Mouse (Mus musculus) midbrain, postnatal 0 days (tissue): Measurements from ENCODE around the gene Fam131a. TPM values are rescaled to one million over a fixed set of nuclear protein-coding genes. Genes with fewer than 3 reads are reported as not detected.

Experiments
- ATAC-seq: fragments of 200-750 bp; cut with Nextera tagmentation; 2 replicates; pipeline ENCODE4 v1.8.0; 2017; ENCODE audit warnings: moderate number of reproducible peaks, mild to moderate bottlenecking, moderate TSS enrichment, moderate library complexity; ENCODE audit not compliant: low FRiP score
- DNase-seq: peaks from one replicate; pipeline ENCODE4 v3.0.0-alpha.2; 2015; ENCODE audit warnings: low spot score
- H3K27ac ChIP-seq: fragments of 300-500 bp; sonication (generic); 2 replicates; pipeline ENCODE4 v1.5.1; 2014; ENCODE audit warnings: low read depth, mild to moderate bottlenecking, low read length, mixed read lengths
- H3K27me3 ChIP-seq: fragments of 300-500 bp; sonication (generic); 2 replicates; pipeline ENCODE4 v1.6.1; 2014; ENCODE audit warnings: low read length, control low read depth, mixed read lengths; ENCODE audit not compliant: insufficient read depth
- H3K36me3 ChIP-seq: fragments of 300-500 bp; sonication (generic); 2 replicates; pipeline ENCODE4 v1.6.1; 2014; ENCODE audit warnings: low read length, control low read depth, mixed read lengths; ENCODE audit not compliant: insufficient read depth
- H3K4me1 ChIP-seq: fragments of 300-500 bp; sonication (generic); 2 replicates; pipeline ENCODE4 v1.6.1; 2014; ENCODE audit warnings: mild to moderate bottlenecking, control low read depth, antibody characterized with exemption, low read length, mixed read lengths; ENCODE audit not compliant: insufficient read depth
- H3K4me2 ChIP-seq: fragments of 300-500 bp; sonication (generic); 2 replicates; pipeline ENCODE4 v1.6.1; 2014; ENCODE audit warnings: low read depth, mild to moderate bottlenecking, low read length, mixed read lengths; ENCODE audit not compliant: poor library complexity, severe bottlenecking
- H3K4me3 ChIP-seq: fragments of 300-500 bp; sonication (generic); 2 replicates; pipeline ENCODE4 v1.5.1; 2014; ENCODE audit warnings: low read depth, mild to moderate bottlenecking, low read length, moderate library complexity
- H3K9ac ChIP-seq: fragments of 300-500 bp; sonication (generic); replicated peaks from 2 replicates; pipeline ENCODE4 v1.6.1; 2014; ENCODE audit warnings: mild to moderate bottlenecking, low read length, moderate library complexity, mixed read lengths; ENCODE audit not compliant: poor library complexity, severe bottlenecking
- H3K9me3 ChIP-seq: fragments of 300-500 bp; sonication (generic); 2 replicates; pipeline ENCODE4 v1.6.1; 2016; ENCODE audit warnings: low read length, control low read depth
- CTCF ChIP-seq: IDR thresholded peaks from 2 replicates; pipeline ENCODE4 v1.5.1; 2016; ENCODE audit warnings: antibody characterized with exemption, mild to moderate bottlenecking
- WGBS: fragments of 180-500 bp; shearing (Covaris S2); extraction: QIAGEN DNeasy Blood & Tissue Kit; methylation state at CpG from one replicate; pipeline ENCODE4 v1.1.7; 2014; 5-methylcytosine and 5-hydroxymethylcytosine counted together
- polyA plus RNA-seq: library from polyadenylated mRNA; unstranded; fragments of >200 nt; fragmentation: Nextera tagmentation; extraction: Ambion mirVana; gene quantifications from 2 replicates; pipeline ENCODE4 v1.2.1, GENCODE M21; 2015
- total RNA-seq: library from RNA; depleted of rRNA; stranded (reverse); fragments of >200 nt; gene quantifications from 2 replicates; pipeline ENCODE4 v1.2.3, GENCODE M21; 2014

Fam131a gene
- total and polyA plus RNA-seq, 2 experiments from 2014 or later, result 70.9 to 173 TPM

DNA sequence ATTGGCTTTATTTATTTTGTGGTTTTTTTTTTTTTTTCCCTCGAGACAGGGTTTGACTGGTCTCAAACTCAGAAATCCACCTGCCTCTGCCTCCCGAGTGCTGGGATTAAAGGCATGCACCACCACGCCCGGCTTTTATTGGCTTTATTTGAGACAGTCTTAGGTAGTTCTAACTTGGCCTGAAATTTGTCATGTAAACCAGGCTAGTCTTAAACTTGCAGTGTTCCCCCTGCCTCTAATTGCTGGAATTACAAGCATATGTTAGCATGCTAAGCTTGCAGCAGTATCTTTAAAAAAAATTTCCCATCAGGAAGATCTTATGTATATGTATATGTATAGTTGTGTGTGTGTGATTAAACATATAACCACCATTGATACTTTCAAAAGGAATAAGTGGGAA is 16.3 kb upstream of the Fam131a start:
- no peak overlapping the region for H3K4me2 ChIP-seq
- peak; percentile 49 for TF ChIP-seq CTCF
- WGBS, result 89% methylated on average over 4 of the region's 4 CpGs
- peaks cover 8% of the 10 kb centered on the region for H3K4me1 ChIP-seq
- H3K9ac ChIP-seq, result no peak overlapping the region
- no peaks in the 10 kb centered on the region for H3K27me3 ChIP-seq
- no peaks in the 10 kb centered on the region for H3K9me3 ChIP-seq
- H3K27ac ChIP-seq, result no peak overlapping the region
- peaks cover 59% of the 10 kb centered on the region for H3K36me3 ChIP-seq
- no peak overlapping the region for H3K4me3 ChIP-seq
- DNase-seq (no peak), ATAC-seq (no peak)

DNA sequence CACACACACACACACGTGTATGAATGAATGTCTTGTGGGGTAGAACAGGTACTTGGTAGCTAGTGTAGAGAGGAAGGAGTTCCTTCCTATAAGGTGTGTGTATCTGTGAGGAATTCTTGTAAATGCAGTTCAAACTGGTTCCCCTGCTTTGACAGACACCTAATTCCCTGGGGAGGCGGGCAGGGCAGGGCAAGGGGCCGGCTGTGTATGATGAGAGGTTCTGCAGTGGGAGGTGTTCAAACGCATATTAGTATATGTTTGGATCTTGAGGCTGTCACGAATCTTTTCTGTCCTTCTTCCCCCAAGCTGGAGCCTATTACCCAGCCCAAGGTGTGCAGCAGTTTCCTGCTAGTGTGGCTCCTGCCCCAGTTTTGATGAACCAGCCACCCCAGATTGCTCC is 15.7 kb upstream of the Fam131a start:
- no peak overlapping the region for H3K4me3 ChIP-seq
- H3K4me1 ChIP-seq, result peaks cover 8% of the 10 kb centered on the region
- no peaks in the 10 kb centered on the region for H3K9me3 ChIP-seq
- TF ChIP-seq CTCF, result no peak
- no peak overlapping the region for H3K9ac ChIP-seq
- peaks cover 66% of the 10 kb centered on the region for H3K36me3 ChIP-seq
- WGBS, result 91% methylated on average over 5 of the region's 5 CpGs
- no peak overlapping the region for H3K27ac ChIP-seq
- no peaks in the 10 kb centered on the region for H3K27me3 ChIP-seq
- DNase-seq (no peak), ATAC-seq (no peak)
- no peak overlapping the region for H3K4me2 ChIP-seq

DNA sequence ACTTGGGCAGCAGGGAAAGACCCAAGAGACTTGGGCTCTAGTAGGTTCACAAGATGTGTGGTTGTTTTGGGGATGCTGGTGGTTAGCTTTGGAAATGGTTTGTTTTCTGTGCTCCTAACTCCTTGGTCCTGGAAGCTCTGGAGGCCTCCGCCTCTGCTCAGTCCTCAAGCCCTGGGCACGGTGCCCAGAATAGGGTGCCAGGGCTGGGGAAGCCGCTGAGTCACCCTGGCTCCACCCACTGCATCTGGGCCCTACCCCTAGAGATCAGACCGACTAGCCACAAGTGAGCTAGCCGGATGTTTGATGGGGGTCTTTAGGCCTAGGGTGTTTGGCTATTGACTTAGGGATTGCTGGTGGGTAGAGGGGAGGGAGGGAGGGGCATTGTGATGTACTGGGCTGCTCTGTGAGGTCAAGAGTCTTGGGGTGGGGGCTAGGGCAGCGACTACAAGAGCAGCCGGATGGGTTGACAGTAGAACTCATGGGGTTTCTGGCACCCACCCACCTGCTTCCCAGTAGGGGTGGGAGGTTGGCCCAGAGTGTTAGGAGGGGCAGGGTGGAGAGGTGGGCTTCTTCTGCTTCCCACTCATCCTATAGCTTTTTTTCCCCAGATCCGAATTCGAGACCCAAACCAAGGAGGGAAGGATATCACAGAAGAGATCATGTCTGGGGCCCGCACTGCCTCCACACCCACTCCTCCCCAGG is 14.9 kb upstream of the Fam131a start:
- no peak for TF ChIP-seq CTCF
- WGBS, result 78% methylated on average over 9 of the region's 10 CpGs
- H3K4me2 ChIP-seq, result no peak overlapping the region
- DNase-seq (peak; percentile 58), ATAC-seq (no peak)
- peaks cover 73% of the 10 kb centered on the region for H3K36me3 ChIP-seq
- H3K4me1 ChIP-seq, result peaks cover 8% of the 10 kb centered on the region
- H3K27me3 ChIP-seq, result no peaks in the 10 kb centered on the region
- H3K9ac ChIP-seq, result no peak overlapping the region
- H3K4me3 ChIP-seq, result no peak overlapping the region
- H3K9me3 ChIP-seq, result no peaks in the 10 kb centered on the region
- no peak overlapping the region for H3K27ac ChIP-seq

DNA sequence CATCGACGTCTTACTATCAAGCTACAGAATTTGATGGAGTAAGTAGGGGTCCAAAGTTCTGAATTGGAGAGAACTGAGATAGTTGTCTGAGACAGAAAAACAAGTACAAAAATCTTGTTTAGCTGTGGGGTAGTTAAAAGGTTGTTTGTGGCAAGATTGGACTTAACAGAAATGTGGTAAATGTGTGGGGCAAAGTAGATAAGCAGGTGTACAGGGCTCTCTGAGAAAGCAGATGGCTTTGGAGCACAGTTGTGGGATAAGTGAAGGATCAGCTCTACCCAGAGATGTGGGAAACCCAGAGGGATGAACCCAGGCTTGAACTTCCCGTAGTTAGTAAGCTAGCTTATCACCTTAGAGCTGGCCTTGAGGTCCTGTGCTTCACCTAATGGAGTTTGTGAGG is 2.3 kb upstream of the Fam131a start:
- Histone ChIP-seq H3K36me3 (peaks cover 49% of the 10 kb centered on the region), H3K4me2 (no peak overlapping the region), H3K27ac (no peak overlapping the region), H3K4me1 (peaks cover 9% of the 10 kb centered on the region; the same call in 1 of the 2 replicates), H3K4me3 (no peak overlapping the region), H3K9me3 (no peaks in the 10 kb centered on the region), H3K27me3 (no peaks in the 10 kb centered on the region), H3K9ac (no peak overlapping the region)
- WGBS, result 91% methylated on average over 3 of the region's 3 CpGs
- DNase-seq (no peak), ATAC-seq (no peak)
- TF ChIP-seq CTCF, result no peak

DNA sequence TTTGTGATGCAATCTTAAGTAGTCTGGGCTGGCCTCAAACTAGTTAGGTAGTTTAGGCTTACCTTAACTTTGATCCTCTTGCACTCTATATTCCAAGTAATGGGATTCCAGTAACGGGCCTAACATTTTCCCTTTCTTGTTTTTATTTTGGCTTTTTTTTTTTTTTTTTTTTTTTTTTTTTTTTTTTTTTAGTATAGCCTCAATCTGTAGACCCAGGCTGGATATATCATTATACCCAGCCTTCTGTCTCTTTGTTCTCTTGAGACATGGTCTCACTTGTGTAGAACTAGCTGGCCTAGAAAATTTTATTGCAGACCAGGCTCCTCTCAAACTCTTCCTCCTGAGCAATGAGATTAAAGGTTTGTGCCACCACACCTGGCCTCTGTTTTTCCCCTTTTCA is 1.4 kb upstream of the Fam131a start:
- Histone ChIP-seq H3K4me2 (no peak overlapping the region), H3K4me1 (peaks cover 12% of the 10 kb centered on the region; the same call in 1 of the 2 replicates), H3K9me3 (no peaks in the 10 kb centered on the region), H3K4me3 (no peak overlapping the region), H3K9ac (no peak overlapping the region), H3K27me3 (no peaks in the 10 kb centered on the region), H3K36me3 (peaks cover 40% of the 10 kb centered on the region), H3K27ac (no peak overlapping the region)
- no peak for DNase-seq
- 79% methylated on average over 1 of the region's 1 CpGs for WGBS
- no peak for ATAC-seq
- no peak for TF ChIP-seq CTCF

DNA sequence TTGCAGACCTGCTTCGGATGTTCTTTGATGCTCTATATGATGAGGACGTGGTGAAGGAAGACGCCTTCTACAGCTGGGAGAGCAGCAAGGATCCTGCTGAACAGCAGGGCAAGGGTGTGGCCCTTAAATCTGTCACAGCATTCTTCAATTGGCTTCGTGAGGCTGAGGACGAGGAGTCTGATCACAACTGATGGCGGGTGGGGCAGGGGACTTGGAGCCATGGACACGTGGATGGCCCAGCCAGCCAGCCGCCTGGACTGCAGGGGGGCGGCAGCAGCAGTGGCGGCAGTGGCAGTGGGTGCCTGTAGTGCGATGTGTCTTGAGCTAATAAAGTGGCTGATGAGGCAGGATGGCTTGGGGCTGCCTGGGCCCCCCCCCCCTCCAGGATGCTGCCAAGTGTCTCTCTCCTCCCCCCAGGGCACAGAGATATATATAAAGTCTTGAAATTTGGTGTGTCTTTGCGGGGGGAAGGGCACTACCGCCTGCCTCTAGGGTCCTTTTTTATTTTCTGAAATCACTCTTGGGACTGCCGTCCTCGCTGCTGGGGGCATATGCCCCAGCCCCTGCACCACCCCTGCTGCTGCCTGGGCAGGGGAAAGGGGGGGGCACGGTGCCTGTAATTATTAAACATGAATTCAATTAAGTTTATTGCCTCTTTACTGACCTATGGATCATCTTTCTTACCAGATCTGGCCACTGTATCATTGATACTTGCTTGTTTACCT is 638 bp upstream of the Fam131a start:
- Histone ChIP-seq H3K36me3 (peaks cover 33% of the 10 kb centered on the region), H3K9me3 (no peaks in the 10 kb centered on the region), H3K4me2 (peak overlapping the region; percentile 83; the same call in 1 of the 2 replicates), H3K9ac (peak overlapping the region; percentile 98; the same call in 1 of the 2 replicates), H3K27ac (peak overlapping the region; percentile 97), H3K27me3 (no peaks in the 10 kb centered on the region), H3K4me1 (peaks cover 12% of the 10 kb centered on the region; the same call in 1 of the 2 replicates), H3K4me3 (peak overlapping the region; percentile 70; the same call in 1 of the 2 replicates)
- DNase-seq, result no peak
- 37% methylated on average over 16 of the region's 16 CpGs for WGBS
- no peak for TF ChIP-seq CTCF
- no peak for ATAC-seq
